Mouse (Mus musculus) urinary bladder, postnatal 4 days (tissue): Measurements from ENCODE around the gene Asf1a.
"Not testable (repeated sequence)": the region's sequence is repeated elsewhere in the genome, so short reads cannot be mapped to it uniquely, and the experiment has no call there.

Source experiments
- DNase-seq, 2 experiments: peaks; one replicate each; pipeline ENCODE4 v3.0.0; 2021 to 2022; ENCODE audit warnings: low spot score in 2 of 2

Asf1a gene

DNA sequence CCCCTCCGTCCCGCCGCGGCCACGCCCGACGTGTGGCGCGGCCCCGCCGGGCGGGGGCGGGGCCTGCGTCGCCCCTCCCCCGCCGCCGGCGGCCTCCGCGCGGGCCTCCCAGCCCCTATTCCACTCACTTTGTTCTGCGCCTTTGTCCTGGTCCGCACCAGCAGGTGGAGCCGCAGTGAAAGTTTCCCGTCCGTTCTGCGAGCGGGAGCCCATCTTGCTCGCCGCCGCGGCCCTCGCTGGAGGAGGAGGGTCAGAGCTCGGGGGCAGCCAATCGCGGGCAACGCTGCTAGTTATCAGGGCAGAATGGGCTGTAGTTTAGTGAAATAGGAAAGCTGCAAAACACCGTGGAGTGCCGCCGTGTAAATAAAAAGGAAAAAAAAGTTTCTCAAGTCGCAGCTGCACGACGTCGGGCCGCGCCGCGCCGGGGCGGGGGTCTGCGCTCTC lies at the start of gene Asf1a:
TSS of gene Asf1a (plus strand) at position 81 of the 444 bp plus-strand sequence.
- DNase-seq: peak; percentile 97 to 98

DNA sequence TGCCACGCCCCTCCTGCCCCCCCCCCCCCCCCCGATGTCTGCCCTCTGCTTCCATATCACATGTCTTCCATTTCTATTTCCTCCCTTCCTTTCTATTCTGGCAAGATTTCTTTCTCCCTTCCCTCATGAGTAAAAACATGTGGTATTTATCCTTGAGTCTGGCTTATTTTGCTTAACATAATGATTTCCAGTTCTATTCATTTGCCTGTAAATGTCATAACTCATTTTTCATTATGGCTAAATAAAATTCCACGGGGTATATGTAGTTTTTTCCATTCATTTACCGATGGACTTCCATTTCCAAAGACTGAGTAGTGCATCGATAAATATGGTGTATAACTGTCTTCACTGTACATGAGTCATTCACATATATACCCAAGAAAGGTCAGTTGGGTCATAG lies 34.6 kb upstream of the Asf1a start:
- no peak for DNase-seq

DNA sequence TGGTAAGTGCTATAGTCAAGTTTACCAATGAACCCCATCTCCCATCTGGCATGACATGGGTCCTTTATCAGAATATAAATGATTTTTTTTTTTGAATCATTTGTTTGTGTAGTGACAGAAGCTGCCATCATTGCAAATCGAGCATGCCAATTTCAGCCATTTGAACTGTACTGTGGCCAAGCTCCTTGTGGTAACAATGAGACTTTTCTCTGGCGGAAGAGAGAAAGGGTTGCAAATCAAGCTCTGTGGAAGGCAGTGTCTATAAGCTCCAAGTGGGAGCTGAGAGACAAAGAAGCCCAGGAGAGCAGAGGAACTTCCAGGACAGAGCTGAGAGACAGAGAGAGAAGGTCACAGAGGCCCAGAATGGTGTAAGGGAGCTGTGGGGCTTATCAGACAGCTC lies 31.0 kb upstream of the Asf1a start:
- no peak for DNase-seq

- DNase-seq: no peak
These were observed 28.0 kb upstream of the Asf1a start for GRCm38 (mm10) chr10:53568531-53568930.

DNA sequence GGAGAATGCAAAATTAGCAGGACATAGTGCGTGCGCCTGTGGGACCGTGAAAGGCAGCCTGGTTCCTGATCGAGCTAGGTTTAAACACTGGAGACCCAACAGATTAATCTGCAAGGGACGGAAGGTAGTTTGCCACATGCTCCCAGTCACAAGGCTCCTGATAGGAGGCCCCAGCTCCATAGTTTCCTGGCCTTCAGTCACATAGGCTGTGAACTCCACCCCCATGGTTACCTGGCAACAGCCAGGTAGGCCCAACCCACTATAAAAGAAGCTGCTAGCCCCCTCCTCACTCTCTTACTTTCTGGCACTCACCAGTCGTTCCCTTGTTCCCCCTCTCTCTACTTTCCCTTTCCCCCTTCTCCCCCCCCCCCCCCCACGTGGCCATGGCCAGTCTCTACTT lies 16.4 kb upstream of the Asf1a start:
- no peak for DNase-seq

GRCm38 (mm10) chr10:53580621-53581081 lies 15.9 kb upstream of the Asf1a start:
- DNase-seq: peak; percentile 71 to 73

DNA sequence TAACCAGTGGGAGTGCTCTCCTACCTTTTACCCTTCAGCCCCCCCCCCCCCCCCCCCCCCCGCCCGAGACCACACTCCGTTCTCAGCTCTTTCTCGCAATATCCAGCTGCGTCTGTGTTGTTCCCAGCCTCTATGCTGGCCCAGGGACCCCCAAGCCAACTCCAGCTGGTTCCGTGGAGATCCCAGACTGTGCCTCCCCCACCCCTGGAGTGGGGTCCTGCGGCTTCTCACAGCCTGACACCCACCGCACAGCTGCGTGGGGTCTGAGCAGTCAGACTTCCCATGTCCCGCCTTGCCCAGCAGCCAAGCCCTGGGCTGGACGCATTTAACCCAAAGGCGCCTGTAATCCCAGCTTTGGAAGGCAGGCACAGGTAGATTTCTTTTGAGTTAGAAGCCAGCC lies 15.5 kb upstream of the Asf1a start:
- DNase-seq: no peak

- DNase-seq: no peak
These were observed 10.8 kb upstream of the Asf1a start for GRCm38 (mm10) chr10:53585777-53586176.

DNA sequence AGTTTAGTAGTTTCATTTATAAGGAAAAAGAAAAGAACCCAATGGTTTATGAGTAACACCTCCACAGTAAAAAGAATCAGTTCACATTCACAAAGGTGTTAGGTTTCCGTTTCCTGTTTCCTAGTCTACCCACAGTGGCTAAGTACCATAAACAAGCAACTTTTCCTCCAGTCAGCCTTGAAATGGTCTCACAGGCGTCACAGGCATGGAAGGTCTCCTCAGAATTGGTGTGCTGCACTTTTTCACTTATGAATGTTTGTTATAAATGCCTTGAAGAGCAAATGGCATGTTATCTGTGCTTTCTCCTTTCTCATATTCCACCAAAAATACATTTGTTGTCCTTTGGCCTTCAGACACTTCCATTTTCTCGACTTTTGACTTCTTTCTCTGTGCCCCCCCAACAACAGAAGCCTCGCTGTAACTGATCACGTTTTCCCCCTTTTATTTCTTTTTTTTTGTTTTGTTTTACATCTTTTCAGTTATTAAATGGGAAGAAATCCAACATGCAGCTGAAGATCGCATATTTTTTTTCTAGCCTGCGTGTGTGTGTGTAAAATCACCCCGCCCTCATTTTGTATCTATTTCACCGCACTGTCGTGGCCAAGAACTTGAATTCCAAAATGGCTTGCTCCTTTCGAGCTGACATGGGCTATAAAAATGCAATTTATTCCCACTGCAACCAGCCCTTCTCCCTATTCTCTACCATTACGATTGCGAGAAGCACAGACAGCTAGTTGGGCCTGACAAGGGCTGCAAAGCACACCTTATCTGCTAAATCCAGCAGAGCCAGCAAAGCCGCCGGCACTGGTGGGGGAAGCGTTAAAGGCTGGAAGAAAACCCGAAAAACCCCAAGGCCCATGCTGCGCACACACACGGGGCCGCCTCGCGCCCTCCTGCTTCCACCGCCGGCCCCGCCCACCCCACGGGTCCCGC lies 547 bp upstream of the Asf1a start:
- DNase-seq: no peak

- DNase-seq: peak in 1 of 2 experiments; percentile 48
These were observed 744 bp downstream of the Asf1a start for GRCm38 (mm10) chr10:53597121-53597881.

GRCm38 (mm10) chr10:53598821-53599220 lies 2.3 kb downstream of the Asf1a start:
- DNase-seq: no peak

GRCm38 (mm10) chr10:53605328-53605727 lies 8.8 kb downstream of the Asf1a start:
- DNase-seq: no peak

GRCm38 (mm10) chr10:53608274-53608673 lies 11.7 kb downstream of the Asf1a start:
- no peak for DNase-seq

DNA sequence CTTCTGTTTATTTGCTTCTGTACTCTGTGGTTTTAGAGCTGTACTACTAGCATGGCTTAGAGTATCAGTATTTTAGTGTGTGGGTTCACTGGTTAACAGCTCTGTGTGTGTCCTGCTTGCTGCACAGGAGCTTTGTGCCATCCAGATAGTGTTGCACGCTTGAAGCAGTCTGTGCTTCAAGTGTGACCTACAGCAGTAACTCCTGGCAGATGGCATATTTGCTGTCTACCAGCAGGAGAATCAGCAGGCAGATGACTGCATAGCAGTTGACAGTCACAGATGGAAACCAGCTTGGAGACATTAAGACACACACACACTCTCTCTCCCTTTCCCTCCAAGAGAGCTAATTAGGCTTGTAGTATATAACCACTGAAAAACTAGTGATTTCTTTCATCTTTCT lies 15.6 kb downstream of the Asf1a start:
- DNase-seq: no peak

DNA sequence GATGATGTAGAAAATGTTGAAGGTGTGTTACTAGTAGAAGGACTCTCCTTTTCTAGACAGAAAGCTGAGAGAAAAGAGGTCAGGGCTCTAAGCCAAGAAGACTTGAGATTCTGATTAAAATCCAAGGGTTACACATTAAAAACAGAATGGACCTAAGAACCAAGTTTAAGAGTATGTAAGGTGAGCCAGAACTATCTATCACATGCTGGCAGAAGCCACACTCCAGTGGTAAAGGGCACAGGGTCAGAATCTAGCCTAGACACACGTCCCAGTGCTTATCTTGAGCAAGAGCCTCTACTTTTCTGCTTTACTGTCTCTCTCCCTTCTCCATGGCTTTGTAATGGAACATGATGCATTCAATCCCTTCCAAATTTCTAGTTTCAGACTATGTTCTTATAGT lies 17.4 kb downstream of the Asf1a start:
- no peak for DNase-seq

DNA sequence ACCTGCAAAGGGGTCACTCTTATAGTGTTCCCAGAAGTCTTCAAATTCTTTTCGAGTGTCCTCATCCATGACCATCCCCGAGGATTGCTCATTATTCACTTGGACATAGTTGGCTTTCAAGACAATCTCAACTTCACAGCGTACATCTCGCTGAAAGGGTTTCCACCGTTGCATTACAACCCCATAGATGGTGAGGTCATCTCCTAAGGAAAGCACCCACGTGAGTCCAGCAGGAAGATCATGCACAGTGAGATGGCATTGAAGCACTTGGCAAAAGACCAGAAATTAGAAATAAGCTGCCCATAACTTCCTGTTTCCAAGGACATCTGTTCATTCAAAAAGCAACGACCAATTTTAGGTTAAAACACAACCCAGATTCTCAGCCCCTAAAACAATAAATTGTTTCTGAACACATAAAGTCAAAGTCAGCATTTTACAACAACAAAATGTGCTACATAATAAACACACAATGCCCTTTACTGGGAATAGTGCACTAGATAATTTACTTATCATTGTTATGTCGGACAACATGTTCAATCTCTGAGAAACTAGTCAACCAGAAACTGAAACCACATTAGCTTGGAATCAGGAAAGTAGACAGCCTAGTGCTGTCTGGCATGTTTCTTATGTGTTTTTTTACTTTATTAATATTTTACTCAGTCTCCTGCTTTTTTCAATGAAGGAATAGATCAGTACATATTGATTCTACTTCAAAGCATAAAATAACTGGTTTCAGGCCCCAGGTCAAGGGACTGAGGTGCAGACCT lies 19.5 kb downstream of the Asf1a start:
- no peak for DNase-seq

DNA sequence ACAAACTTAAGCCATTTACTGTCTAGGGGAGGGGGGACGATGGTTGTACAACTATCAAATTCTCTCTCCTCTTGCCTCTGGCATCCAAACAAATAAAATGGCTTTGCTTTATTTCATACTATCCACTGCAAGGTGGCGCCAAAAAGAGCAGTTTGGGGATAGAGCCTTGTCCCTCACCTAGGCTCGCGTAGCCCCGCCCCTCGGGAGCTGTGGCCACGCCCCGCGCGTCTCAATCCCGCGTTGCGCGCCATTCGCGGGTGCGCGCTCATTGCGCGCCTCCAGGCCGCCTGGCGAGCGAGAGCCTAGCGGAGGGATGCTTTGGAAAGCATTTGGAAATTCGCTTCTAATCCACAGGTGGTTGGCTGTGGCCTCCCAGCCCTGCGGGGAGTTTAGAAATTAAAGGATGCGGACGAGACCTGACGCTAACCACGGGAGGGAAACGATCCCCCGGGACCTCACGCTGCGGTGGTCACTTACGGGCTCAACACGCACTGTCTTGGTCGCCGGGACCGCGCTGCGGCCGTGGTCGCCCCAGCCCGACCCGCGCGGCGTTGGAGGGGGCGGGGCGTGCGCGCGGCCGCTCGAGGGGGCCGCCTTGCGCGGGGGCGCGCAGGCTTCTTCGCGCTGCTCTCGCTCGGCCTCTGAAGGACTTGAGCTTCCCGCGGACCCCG lies 32.8 kb downstream of the Asf1a start:
- peak; percentile 87 to 92 for DNase-seq

GRCm38 (mm10) chr10:53629918-53630250 lies 33.3 kb downstream of the Asf1a start:
- DNase-seq: peak; percentile 93 to 97

GRCm38 (mm10) chr10:53630339-53630738 lies 33.8 kb downstream of the Asf1a start, which contains the start of gene Mcm9:
Gene Mcm9 (minus strand): TSS chr10:53630439.
- DNase-seq: not testable (repeated sequence)

DNA sequence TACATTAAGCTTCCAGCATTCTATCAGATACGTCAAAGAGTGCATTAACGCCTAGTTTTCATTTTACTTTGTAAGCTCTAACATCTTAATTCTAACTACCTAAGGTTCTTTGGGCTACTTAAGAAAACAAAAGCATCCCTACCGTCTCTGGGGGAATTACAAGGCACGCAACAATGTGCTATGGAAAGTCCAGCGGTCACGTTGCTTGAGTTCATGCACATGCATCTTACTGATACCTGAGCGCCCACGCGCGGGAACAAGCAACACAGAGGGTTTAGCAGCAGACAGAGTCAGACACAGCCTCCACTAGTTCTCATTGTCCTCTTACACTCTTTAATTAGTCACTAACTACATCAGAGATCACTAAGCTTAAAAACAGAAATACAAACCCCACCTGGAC lies 37.6 kb downstream of the Asf1a start:
- DNase-seq: no peak

DNA sequence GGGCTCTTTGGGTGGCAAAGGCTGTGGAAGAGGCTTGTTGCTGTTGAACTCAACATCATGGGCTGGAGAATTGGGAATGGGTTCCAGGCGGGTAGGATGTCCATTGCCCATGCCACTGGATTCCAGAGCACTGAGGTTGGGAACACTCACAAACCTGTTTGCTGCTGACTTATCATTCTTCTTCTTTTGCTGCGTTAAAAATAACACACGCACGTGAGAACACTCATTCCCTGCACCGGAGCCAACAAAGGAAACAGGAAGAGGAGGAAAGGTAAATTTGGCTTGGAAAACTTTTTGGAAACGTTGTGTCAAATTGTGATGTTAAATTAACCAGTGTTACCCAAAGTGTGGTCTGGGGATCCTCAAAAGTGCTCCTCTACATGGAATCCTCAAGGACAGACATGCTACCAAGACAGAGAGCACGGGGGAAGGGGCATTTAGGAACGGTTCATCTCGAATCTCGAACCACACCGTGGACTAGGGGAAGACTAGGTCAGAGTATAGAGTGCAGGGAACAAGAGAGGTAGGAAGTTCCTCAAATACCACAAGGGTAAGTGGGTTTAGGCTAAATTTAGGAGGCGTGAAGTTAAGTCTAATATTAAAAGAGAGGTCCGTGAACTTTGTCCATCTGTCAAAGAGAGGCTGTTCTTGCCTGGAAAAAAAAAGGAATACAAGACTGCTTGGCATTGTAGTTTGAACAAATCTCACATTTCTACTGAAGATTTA lies 38.9 kb downstream of the Asf1a start:
- DNase-seq: no peak
